Mouse (Mus musculus) bone marrow, adult 2 months (tissue): ENCODE measurements around the gene Erh.

Experiments used
- CTCF ChIP-seq: fragments of 200-500 bp; IDR thresholded peaks from 2 replicates; pipeline ENCODE4 v1.5.1; 2011; ENCODE audit warnings: low read length, control low read depth; ENCODE audit not compliant: control insufficient read depth, insufficient read depth
- POLR2A ChIP-seq: fragments of 200-500 bp; IDR thresholded peaks from 2 replicates; pipeline ENCODE4 v1.6.1; 2011; ENCODE audit warnings: low read depth, mild to moderate bottlenecking, control low read depth, low read length, borderline replicate concordance; ENCODE audit not compliant: control insufficient read depth

DNA sequence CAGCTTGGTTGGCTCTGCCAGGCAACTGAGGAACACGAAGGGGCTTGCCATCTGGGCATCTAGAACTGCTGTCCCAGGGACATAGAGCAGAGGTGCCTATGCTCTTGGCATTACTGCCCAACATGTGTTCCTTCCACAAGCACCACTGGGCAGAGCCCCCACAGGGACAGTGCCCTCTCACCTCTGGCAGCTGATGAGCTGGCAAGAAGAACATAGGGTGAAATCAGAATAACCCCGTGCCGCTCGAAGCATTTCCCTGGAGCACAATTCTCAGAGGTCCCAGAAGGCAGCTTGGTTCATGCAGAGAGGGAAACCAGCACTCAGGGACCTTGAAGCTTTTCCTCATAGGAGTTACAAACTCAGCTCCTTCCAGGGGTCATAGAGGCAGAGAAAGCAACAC lies 49.4 kb downstream of the Erh start:
- TF ChIP-seq POLR2A (no peak), CTCF (no peak)
